Mouse (Mus musculus) myocyte (in vitro differentiated cells): ENCODE results near the gene Haus8. TPM values are rescaled to one million over a fixed set of nuclear protein-coding genes. Genes with fewer than 3 reads are reported as not detected.
"Not testable (repeated sequence)": the region's sequence is repeated elsewhere in the genome, so short reads cannot be mapped to it uniquely, and the experiment has no call there.

Experiments used
- H3K27me3 ChIP-seq: one replicate; pipeline ENCODE4 v1.6.1; 2011; ENCODE audit not compliant: control insufficient read depth, insufficient read depth, insufficient read length
- H3K36me3 ChIP-seq: one replicate; pipeline ENCODE4 v1.6.1; 2011; ENCODE audit not compliant: control insufficient read depth, insufficient read depth
- H3K4me2 ChIP-seq: one replicate; pipeline ENCODE4 v1.6.1; 2011; ENCODE audit warnings: low read depth, control low read depth
- H3K4me3 ChIP-seq: one replicate; pipeline ENCODE4 v1.5.1; 2011; ENCODE audit warnings: mild to moderate bottlenecking, control low read depth, moderate library complexity
- H3K79me2 ChIP-seq: one replicate; pipeline ENCODE4 v1.6.1; 2011; ENCODE audit not compliant: control insufficient read depth, insufficient read depth
- H3ac ChIP-seq: one replicate; pipeline ENCODE4 v1.6.1; 2011; ENCODE audit not compliant: control insufficient read depth, insufficient read length
- CEBPB ChIP-seq: IDR thresholded peaks from 2 replicates; pipeline ENCODE4 v1.6.1; 2011; ENCODE audit warnings: mild to moderate bottlenecking, moderate library complexity; ENCODE audit not compliant: poor library complexity, insufficient read depth, severe bottlenecking
- E2F4 ChIP-seq: IDR thresholded peaks from one replicate; pipeline ENCODE4 v1.6.1; 2011; ENCODE audit warnings: mild to moderate bottlenecking, control low read depth, moderate library complexity; ENCODE audit not compliant: insufficient read depth
- MAX ChIP-seq: IDR thresholded peaks from one replicate; pipeline ENCODE4 v1.6.1; 2011; ENCODE audit warnings: low read depth, mild to moderate bottlenecking, control low read depth
- MYOD1 ChIP-seq, 3 experiments: IDR thresholded peaks; one replicate each; pipeline ENCODE4 v1.6.1; 2011; ENCODE audit warnings: control low read depth in 2 of 3, low read depth in 2 of 3, mild to moderate bottlenecking in 2 of 3, moderate library complexity in 1 of 3; ENCODE audit not compliant: insufficient read length in 2 of 3, control insufficient read depth in 1 of 3
- MYOG ChIP-seq, 3 experiments: IDR thresholded peaks; one replicate each; pipeline ENCODE4 v1.6.1; 2011; ENCODE audit warnings: control low read depth in 2 of 3, low read depth in 2 of 3, mild to moderate bottlenecking in 2 of 3; ENCODE audit not compliant: insufficient read length in 2 of 3, control insufficient read depth in 1 of 3, insufficient read depth in 1 of 3
- POLR2A ChIP-seq: IDR thresholded peaks from one replicate; pipeline ENCODE4 v1.6.1; 2011; ENCODE audit warnings: low read depth, mild to moderate bottlenecking, control low read depth, moderate library complexity; ENCODE audit not compliant: insufficient read length
- POLR2AphosphoS2 ChIP-seq: IDR thresholded peaks from one replicate; pipeline ENCODE4 v1.6.1; 2011; ENCODE audit warnings: low read depth, control low read depth; ENCODE audit not compliant: insufficient read length
- REST ChIP-seq: IDR thresholded peaks from one replicate; pipeline ENCODE4 v1.6.1; 2011; ENCODE audit warnings: mild to moderate bottlenecking, control low read depth, moderate library complexity; ENCODE audit not compliant: insufficient read depth, insufficient read length
- SRF ChIP-seq: IDR thresholded peaks from one replicate; pipeline ENCODE4 v1.6.1; 2011; ENCODE audit warnings: low read depth; ENCODE audit not compliant: control insufficient read depth, insufficient read length
- TCF12 ChIP-seq: IDR thresholded peaks from one replicate; pipeline ENCODE4 v1.6.1; 2011; ENCODE audit warnings: mild to moderate bottlenecking, control low read depth; ENCODE audit not compliant: poor library complexity, insufficient read depth, severe bottlenecking
- TCF3 ChIP-seq: IDR thresholded peaks from one replicate; pipeline ENCODE4 v1.6.1; 2011; ENCODE audit warnings: low read depth, control low read depth; ENCODE audit not compliant: insufficient read length
- USF1 ChIP-seq: IDR thresholded peaks from one replicate; pipeline ENCODE4 v1.6.1; 2011; ENCODE audit warnings: low read depth, mild to moderate bottlenecking, control low read depth, moderate library complexity
- polyA plus RNA-seq: library from polyadenylated mRNA; unstranded; fragments of >200 nt; fragmentation: generic; extraction: Trizol; gene quantifications from one replicate; pipeline ENCODE4 v1.2.1, GENCODE M21; 2012; ENCODE audit warnings: missing spikeins

The Haus8 gene
- 13.2 TPM for polyA plus RNA-seq

GRCm38 (mm10) chr8:71272286-71273150, at the start of gene Haus8, which contains the start of gene Myo9b:
Gene Haus8 (minus strand): TSS chr8:71272934.
Gene Myo9b (plus strand): TSS chr8:71272714.
- TF ChIP-seq POLR2A, result peak; percentile 79
- no peak for TF ChIP-seq MAX
- no peak for TF ChIP-seq TCF12
- peak; percentile 78 for TF ChIP-seq E2F4
- no peak for TF ChIP-seq USF1
- no peak for TF ChIP-seq MYOG (IDR thresholded peaks at IDR 0.05; ENCODE audit: control insufficient read depth in 1 of 3, insufficient read depth in 1 of 3, insufficient read length in 2 of 3, low read depth in 2 of 3)
- TF ChIP-seq MYOD1 (IDR thresholded peaks at IDR 0.05; ENCODE audit: control insufficient read depth in 1 of 3, insufficient read length in 2 of 3, low read depth in 2 of 3), result no peak
- TF ChIP-seq TCF3, result no peak
- peak; percentile 55 for TF ChIP-seq POLR2AphosphoS2
- TF ChIP-seq SRF, result peak; percentile 80
- TF ChIP-seq CEBPB, result no peak
- no peak for TF ChIP-seq REST
- Histone ChIP-seq H3K4me3 (peak within 1 kb of the TSS; percentile 91), H3K4me2 (peak within 1 kb of the TSS; percentile 88), H3ac (peak within 1 kb of the TSS; percentile 42), H3K27me3 (no peaks in the 10 kb centered on the region), H3K36me3 (no peaks in the 10 kb centered on the region), H3K79me2 (peaks cover 47% of the 10 kb centered on the region)

DNA sequence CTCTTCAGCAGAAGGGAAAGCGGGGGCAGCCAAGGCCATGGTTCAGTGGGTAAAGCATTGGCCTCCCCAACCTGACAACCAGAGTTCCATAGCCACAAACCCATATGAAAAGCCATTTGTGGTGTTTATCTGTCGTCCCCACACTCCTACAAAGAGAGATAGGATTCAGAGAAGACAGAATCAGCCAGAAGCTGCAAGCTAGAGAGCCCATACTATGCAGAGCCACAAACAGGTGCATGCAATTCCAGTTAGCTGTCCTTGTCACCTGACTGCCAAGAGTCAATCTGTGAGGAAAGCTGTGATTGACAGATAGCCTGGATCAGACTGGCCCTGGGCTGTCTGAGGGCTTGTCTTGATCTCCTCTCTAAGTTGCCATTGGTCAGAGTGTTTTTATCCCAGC, 47.0 kb upstream of the Haus8 start:
- H3K36me3 ChIP-seq, result peaks cover 11% of the 10 kb centered on the region
- not testable (repeated sequence) for H3K4me2 ChIP-seq

DNA sequence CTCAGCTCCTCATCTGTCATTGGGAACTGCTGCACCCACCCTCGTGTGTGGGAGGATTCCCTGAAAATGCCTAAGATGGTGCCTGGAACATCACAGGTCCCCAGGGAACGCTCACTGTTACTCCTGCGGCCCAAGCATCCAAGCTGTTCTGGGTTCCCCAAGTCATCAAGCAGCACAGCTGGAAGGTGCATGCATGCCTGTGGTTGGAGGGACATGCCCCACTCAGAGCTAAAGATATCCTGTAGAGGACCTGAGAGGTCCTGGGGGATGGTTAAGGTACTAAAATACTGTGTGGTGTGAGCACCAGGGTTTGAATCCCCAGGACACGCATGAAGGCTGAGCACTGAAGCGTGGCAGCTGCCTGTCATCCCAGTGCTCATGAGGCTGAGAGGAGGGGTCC, 45.9 kb upstream of the Haus8 start:
- not testable (repeated sequence) for H3K4me3 ChIP-seq, H3K36me3 ChIP-seq, H3K4me2 ChIP-seq, H3ac ChIP-seq, H3K27me3 ChIP-seq
- H3K79me2 ChIP-seq, result peaks cover 30% of the 10 kb centered on the region

More for the DNA sequence above, 47.0 kb upstream of the Haus8 start:
- H3K27me3 ChIP-seq, H3ac ChIP-seq, H3K4me3 ChIP-seq: not testable (repeated sequence)
- H3K79me2 ChIP-seq, result peaks cover 18% of the 10 kb centered on the region

GRCm38 (mm10) chr8:71316486-71317031, 43.8 kb upstream of the Haus8 start:
- Histone ChIP-seq H3K4me3 (no peak overlapping the region), H3K27me3 (no peaks in the 10 kb centered on the region), H3ac (no peak overlapping the region), H3K4me2 (no peak overlapping the region), H3K79me2 (peaks cover 42% of the 10 kb centered on the region), H3K36me3 (no peaks in the 10 kb centered on the region)
- TF ChIP-seq E2F4 (no peak), POLR2AphosphoS2 (no peak), MYOG (IDR thresholded peaks at IDR 0.05; ENCODE audit: control insufficient read depth in 1 of 3, insufficient read depth in 1 of 3, insufficient read length in 2 of 3, low read depth in 2 of 3) (no peak), REST (no peak), MYOD1 (IDR thresholded peaks at IDR 0.05; ENCODE audit: control insufficient read depth in 1 of 3, insufficient read length in 2 of 3, low read depth in 2 of 3) (no peak), POLR2A (no peak), MAX (no peak), CEBPB (no peak)

DNA sequence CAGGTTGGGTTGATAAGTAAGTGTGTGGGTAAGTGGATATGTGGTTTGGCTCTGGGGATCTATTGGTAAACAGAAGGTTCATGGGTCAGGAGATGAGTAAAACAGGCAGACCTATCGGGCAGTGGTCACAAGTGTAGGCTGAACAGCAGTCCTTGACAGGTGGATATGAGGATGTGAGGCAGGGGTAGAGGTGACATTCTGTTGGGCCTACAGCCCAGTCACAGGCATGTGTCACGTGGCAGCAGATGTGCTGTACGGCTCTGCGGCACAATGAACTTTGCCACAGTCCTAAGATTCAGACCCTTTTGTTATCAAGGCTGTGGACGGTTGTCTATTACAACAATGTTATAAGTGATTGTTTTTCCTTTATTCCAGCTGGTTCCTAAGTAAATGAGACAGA, 43.2 kb upstream of the Haus8 start:
- Histone ChIP-seq H3K4me3 (no peak overlapping the region), H3K79me2 (peaks cover 47% of the 10 kb centered on the region), H3K27me3 (no peaks in the 10 kb centered on the region), H3K4me2 (no peak overlapping the region), H3K36me3 (no peaks in the 10 kb centered on the region), H3ac (no peak overlapping the region)
- TF ChIP-seq POLR2A, result no peak
- TF ChIP-seq MYOD1 (IDR thresholded peaks at IDR 0.05; ENCODE audit: control insufficient read depth in 1 of 3, insufficient read length in 2 of 3, low read depth in 2 of 3), result peak in 1 of 3 experiments; percentile 60

DNA sequence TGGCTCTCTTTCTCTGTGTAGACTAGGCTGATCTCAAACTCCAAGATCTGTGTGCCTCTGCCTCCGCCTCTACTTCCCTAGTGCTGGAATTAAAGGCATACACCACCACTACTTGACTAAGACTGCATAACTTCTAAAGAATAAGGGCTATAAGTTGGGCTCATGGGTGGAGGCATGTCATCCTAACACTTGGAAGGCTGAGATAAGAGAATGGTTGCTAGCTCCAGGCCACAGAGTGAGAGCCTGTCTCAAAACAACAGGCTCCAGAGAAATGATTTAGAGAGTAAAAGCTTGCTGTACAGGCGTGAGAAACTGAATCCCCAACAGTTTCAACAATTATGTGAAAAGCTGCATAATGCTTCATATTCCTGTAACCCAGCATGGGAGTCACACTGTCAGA, 41.2 kb upstream of the Haus8 start:
- H3K4me3 ChIP-seq, result no peak overlapping the region
- H3K4me2 ChIP-seq, result no peak overlapping the region
- TF ChIP-seq SRF, result no peak
- no peak for TF ChIP-seq TCF12
- no peak for TF ChIP-seq MYOG (IDR thresholded peaks at IDR 0.05; ENCODE audit: control insufficient read depth in 1 of 3, insufficient read depth in 1 of 3, insufficient read length in 2 of 3, low read depth in 2 of 3)
- TF ChIP-seq CEBPB, result no peak
- no peak for TF ChIP-seq POLR2A
- TF ChIP-seq TCF3, result no peak
- no peak for TF ChIP-seq MYOD1 (IDR thresholded peaks at IDR 0.05; ENCODE audit: control insufficient read depth in 1 of 3, insufficient read length in 2 of 3, low read depth in 2 of 3)
- TF ChIP-seq POLR2AphosphoS2, result no peak
- no peak for TF ChIP-seq MAX
- no peak for TF ChIP-seq REST
- no peak for TF ChIP-seq USF1
- H3ac ChIP-seq, result no peak overlapping the region
- H3K79me2 ChIP-seq, result peaks cover 49% of the 10 kb centered on the region
- no peaks in the 10 kb centered on the region for H3K36me3 ChIP-seq
- no peaks in the 10 kb centered on the region for H3K27me3 ChIP-seq
